Mouse (Mus musculus): Measurements from ENCODE around the gene Fbxo28. TPM values are rescaled to one million over a fixed set of nuclear protein-coding genes. Genes with fewer than 3 reads are reported as not detected.

The Fbxo28 gene
- total and polyA plus RNA-seq, 3 experiments, result 16.3 to 72.5 (median 17.2) TPM

DNA sequence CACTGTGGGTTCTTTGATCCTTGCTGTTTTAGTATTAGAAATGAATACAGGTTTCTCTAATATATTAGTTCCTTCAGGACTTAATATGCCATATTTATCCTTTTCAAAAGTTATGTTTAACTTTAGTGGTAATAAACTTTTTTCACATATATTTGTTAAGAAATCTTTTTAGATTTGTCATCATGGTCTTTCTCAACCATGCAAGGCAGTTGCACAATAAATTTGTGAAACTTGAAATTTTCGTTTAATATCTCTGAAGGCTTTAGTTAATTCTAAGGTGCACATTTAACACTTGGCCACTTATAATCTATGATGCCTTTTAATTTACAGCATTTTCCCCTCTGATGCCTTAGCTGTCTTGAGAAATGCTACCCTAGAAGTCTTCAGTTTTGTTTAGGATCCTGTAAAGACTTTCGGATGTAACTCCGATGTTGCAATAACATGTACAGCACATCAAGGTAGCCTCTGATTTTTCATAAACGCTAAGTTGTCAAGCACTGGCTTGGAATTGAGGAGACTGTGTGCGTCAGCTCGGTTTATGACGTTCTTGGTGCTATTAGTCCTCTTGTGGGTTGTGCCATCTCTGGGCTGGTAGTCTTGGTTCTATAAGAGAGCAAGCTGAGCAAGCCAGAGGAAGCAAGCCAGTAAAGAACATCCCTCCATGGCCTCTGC lies 7.5 kb downstream of the Fbxo28 start:
- Histone ChIP-seq H3K36me3 (ENCODE audit: control insufficient read depth in 1 of 2, insufficient read depth in 2 of 2, low read length in 2 of 2) (peaks cover 0 to 16% of the 10 kb centered on the region in 2 experiments), H3K79me2 (ENCODE audit: control insufficient read depth, insufficient read depth, low read length, poor library complexity) (peaks cover 25% of the 10 kb centered on the region), H3K27ac (ENCODE audit: control insufficient read depth, low read depth, low read length) (no peak overlapping the region), H3K4me1 (ENCODE audit: control insufficient read depth in 1 of 2, insufficient read depth in 2 of 2, low read length in 2 of 2) (peaks cover 7 to 11% of the 10 kb centered on the region in 2 experiments), H3K9ac (ENCODE audit: control insufficient read depth, low read depth, low read length, poor library complexity, severe bottlenecking) (no peak overlapping the region), H3K4me3 (ENCODE audit: control insufficient read depth in 1 of 2, insufficient read depth in 1 of 2, low read depth in 2 of 2, low read length in 2 of 2) (no peak overlapping the region), H3K9me3 (replicated peaks; ENCODE audit: insufficient read depth, low read length) (no peaks in the 10 kb centered on the region), H3K27me3 (ENCODE audit: control insufficient read depth in 1 of 2, insufficient read depth in 2 of 2, low read length in 2 of 2) (no peaks in the 10 kb centered on the region)
- no peak for DNase-seq (ENCODE audit: low read depth, low spot score)
- TF ChIP-seq RAD21 (IDR thresholded peaks at IDR 0.05; ENCODE audit: low read depth, low read length) (no peak), MAFK (IDR thresholded peaks at IDR 0.05; ENCODE audit: borderline replicate concordance, low read depth, low read length) (no peak), ZNF384 (IDR thresholded peaks at IDR 0.05; ENCODE audit: low read depth, low read length) (no peak), CHD1 (IDR thresholded peaks at IDR 0.05; ENCODE audit: low read depth, low read length) (no peak), MEF2A (IDR thresholded peaks at IDR 0.05; ENCODE audit: extremely low read depth, insufficient replicate concordance, low read depth, low read length, poor library complexity, severe bottlenecking) (no peak), JUND (IDR thresholded peaks at IDR 0.05; ENCODE audit: low read depth, low read length) (no peak), GATA1 (IDR thresholded peaks at IDR 0.05; ENCODE audit: low read depth, low read length) (no peak)

DNA sequence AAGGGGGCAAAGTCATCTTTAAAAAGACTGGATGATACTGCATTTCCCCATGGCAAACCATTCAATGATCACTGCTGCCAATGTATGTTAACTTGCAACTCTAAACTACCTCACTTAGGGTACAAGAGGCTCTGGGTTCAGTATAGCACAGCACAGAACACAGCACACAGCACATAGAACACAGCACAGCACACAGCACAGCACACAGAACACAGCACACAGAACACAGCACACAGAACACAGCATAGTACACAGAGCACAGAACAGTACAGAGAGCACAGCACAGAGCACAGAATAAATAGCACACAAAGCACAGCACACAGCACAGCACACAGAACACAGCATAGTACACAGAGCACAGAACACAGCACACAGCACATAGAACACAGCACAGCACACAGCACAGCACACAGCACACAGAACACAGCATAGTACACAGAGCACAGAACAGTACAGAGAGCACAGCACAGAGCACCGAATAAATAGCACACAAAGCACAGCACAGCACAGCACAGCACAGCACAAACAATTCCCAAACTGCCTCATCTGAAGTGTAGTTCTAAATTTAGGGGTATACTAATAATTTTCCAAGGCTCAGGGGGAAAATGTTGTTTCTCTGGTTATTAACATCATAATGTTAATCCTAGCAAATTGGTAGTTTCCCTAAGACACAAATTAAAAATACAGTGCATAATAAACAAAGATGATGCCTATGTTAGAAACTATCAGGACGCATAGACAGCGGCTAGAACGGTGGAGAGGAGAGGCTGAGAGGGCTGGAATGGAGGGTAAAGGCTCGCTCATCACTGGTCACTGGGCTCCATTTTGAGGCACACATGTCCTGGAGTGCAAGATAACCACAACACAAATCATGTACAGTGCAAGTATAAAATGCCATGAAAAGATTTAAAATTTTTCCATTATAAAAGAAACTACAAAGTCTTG lies 9.1 kb downstream of the Fbxo28 start:
- Histone ChIP-seq H3K4me1 (ENCODE audit: control insufficient read depth in 1 of 2, insufficient read depth in 2 of 2, low read length in 2 of 2) (peaks cover 7 to 11% of the 10 kb centered on the region in 2 experiments), H3K27me3 (ENCODE audit: control insufficient read depth in 1 of 2, insufficient read depth in 2 of 2, low read length in 2 of 2) (no peaks in the 10 kb centered on the region), H3K4me3 (ENCODE audit: control insufficient read depth in 1 of 2, insufficient read depth in 1 of 2, low read depth in 2 of 2, low read length in 2 of 2) (no peak overlapping the region), H3K27ac (ENCODE audit: control insufficient read depth, low read depth, low read length) (no peak overlapping the region), H3K9ac (ENCODE audit: control insufficient read depth, low read depth, low read length, poor library complexity, severe bottlenecking) (no peak overlapping the region), H3K79me2 (ENCODE audit: control insufficient read depth, insufficient read depth, low read length, poor library complexity) (peaks cover 15% of the 10 kb centered on the region), H3K9me3 (replicated peaks; ENCODE audit: insufficient read depth, low read length) (no peaks in the 10 kb centered on the region), H3K36me3 (ENCODE audit: control insufficient read depth in 1 of 2, insufficient read depth in 2 of 2, low read length in 2 of 2) (peaks cover 4 to 16% of the 10 kb centered on the region in 2 experiments)
- no peak for DNase-seq (ENCODE audit: low read depth, low spot score)
- TF ChIP-seq ZMIZ1 (IDR thresholded peaks at IDR 0.05; ENCODE audit: low read depth, low read length), result no peak
- TF ChIP-seq CTCF (IDR thresholded peaks at IDR 0.05 in 2 of 3, conservative IDR thresholded peaks at IDR 0.05 in 1 of 3; ENCODE audit: control insufficient read depth in 1 of 3, insufficient read depth in 1 of 3, low read depth in 2 of 3, low read length in 3 of 3, poor library complexity in 1 of 3, severe bottlenecking in 1 of 3), result no peak
- no peak for TF ChIP-seq GATA1 (IDR thresholded peaks at IDR 0.05; ENCODE audit: low read depth, low read length)
- no peak for TF ChIP-seq CHD2 (IDR thresholded peaks at IDR 0.05; ENCODE audit: low read length)
- no peak for TF ChIP-seq MYC (IDR thresholded peaks at IDR 0.05; ENCODE audit: low read depth, low read length)
- TF ChIP-seq POLR2AphosphoS2 (IDR thresholded peaks at IDR 0.05; ENCODE audit: low read length), result no peak
- TF ChIP-seq E2F4 (IDR thresholded peaks at IDR 0.05; ENCODE audit: borderline replicate concordance, low read depth, low read length), result no peak
- no peak for TF ChIP-seq NELFE (IDR thresholded peaks at IDR 0.05; ENCODE audit: low read depth, low read length)
- no peak for TF ChIP-seq POLR2A (IDR thresholded peaks at IDR 0.05; ENCODE audit: control insufficient read depth in 1 of 2, insufficient read depth in 1 of 2, low read depth in 1 of 2, low read length in 2 of 2, poor library complexity in 1 of 2)
- TF ChIP-seq MAX (IDR thresholded peaks at IDR 0.05; ENCODE audit: low read length), result no peak

Measured in MEL (cell line).